Mouse (Mus musculus) lung, postnatal 0 days (tissue): ENCODE results near the gene Gna13. TPM values are rescaled to one million over a fixed set of nuclear protein-coding genes. Genes with fewer than 3 reads are reported as not detected.
A peak's percentile ranks its signal among the peaks of the same experiment; 100 is the strongest.

Experiments
- ATAC-seq: fragments of 200-750 bp; cut with Nextera tagmentation; 2 replicates; pipeline ENCODE4 v1.8.0; 2017; ENCODE audit warnings: moderate library complexity
- DNase-seq: peaks from one replicate; pipeline ENCODE4 v3.0.0-alpha.2; 2016; ENCODE audit warnings: low spot score
- H3K27ac ChIP-seq: fragments of 300-500 bp; sonication (generic); 2 replicates; pipeline ENCODE4 v1.5.1; 2014; ENCODE audit warnings: antibody characterized with exemption, mild to moderate bottlenecking, low read length, mixed read lengths
- H3K27me3 ChIP-seq: fragments of 300-500 bp; sonication (generic); replicated peaks from 2 replicates; pipeline ENCODE4 v1.6.1; 2014; ENCODE audit warnings: low read length, mixed read lengths; ENCODE audit not compliant: insufficient read depth
- H3K36me3 ChIP-seq: fragments of 300-500 bp; sonication (generic); 2 replicates; pipeline ENCODE4 v1.6.1; 2014; ENCODE audit warnings: low read length, mixed read lengths; ENCODE audit not compliant: insufficient read depth
- H3K4me1 ChIP-seq: fragments of 300-500 bp; sonication (generic); 2 replicates; pipeline ENCODE4 v1.6.1; 2014; ENCODE audit warnings: antibody characterized with exemption, low read depth, low read length, mixed read lengths; ENCODE audit not compliant: insufficient read depth
- H3K4me2 ChIP-seq: fragments of 300-500 bp; sonication (generic); replicated peaks from 2 replicates; pipeline ENCODE4 v1.6.1; 2014; ENCODE audit warnings: low read depth, mild to moderate bottlenecking, low read length, moderate library complexity, mixed read lengths
- H3K4me3 ChIP-seq: fragments of 300-500 bp; sonication (generic); 2 replicates; pipeline ENCODE4 v1.5.1; 2014; ENCODE audit warnings: low read depth, low read length
- H3K9ac ChIP-seq: fragments of 300-500 bp; sonication (generic); replicated peaks from 2 replicates; pipeline ENCODE4 v1.6.1; 2014; ENCODE audit warnings: low read depth, mild to moderate bottlenecking
- H3K9me3 ChIP-seq: fragments of 300-500 bp; sonication (generic); 2 replicates; pipeline ENCODE4 v1.6.1; 2016; ENCODE audit warnings: low read length, mixed read lengths
- CTCF ChIP-seq: IDR thresholded peaks from 2 replicates; pipeline ENCODE4 v1.5.1; 2016; ENCODE audit warnings: antibody characterized with exemption, mild to moderate bottlenecking
- EP300 ChIP-seq: IDR thresholded peaks from 2 replicates; pipeline ENCODE4 v1.6.1; 2016; ENCODE audit warnings: antibody characterized with exemption, mild to moderate bottlenecking, control low read depth
- WGBS: fragments of 180-500 bp; shearing (Covaris S2); extraction: QIAGEN DNeasy Blood & Tissue Kit; methylation state at CpG from one replicate; pipeline ENCODE4 v1.1.7; 2014; 5-methylcytosine and 5-hydroxymethylcytosine counted together
- polyA plus RNA-seq: library from polyadenylated mRNA; unstranded; fragments of >200 nt; fragmentation: Nextera tagmentation; extraction: Ambion mirVana; gene quantifications from 2 replicates; pipeline ENCODE4 v1.2.1, GENCODE M21; 2015

Gene Gna13
- polyA plus RNA-seq, 1 experiment from 2014 or later, result 69.7 TPM

DNA sequence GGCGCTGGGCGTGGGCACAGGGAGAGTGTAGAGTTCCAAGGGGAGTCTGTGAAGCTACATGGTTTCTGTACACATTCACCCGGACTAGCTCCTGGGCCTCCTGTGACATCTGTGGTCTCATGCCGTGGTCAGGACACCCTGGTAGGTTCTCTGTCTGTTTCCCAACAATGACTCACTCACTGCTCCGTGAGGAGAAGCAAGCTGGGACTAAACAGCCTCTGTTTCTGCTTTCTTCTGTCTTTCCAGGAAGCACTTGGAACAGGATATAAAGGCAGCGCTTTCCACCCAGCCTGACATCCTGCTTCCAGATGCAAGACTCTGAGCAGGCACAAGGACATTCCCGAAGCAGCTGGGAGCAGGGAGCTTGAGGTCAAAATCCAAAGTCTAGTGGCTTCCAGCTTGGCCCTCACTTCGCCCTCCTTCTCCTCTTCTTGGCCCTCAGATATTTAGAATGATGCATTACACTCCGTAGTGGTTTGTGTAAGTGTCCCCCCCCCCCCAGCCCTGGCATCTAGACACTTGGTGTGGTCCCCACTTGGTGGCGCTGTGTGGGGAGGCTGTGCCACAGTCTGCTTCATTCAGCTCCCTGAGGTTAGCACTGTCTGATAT is 18.5 kb upstream of the Gna13 start:
- no peaks in the 10 kb centered on the region for H3K27me3 ChIP-seq
- H3K4me1 ChIP-seq, result peaks cover 42% of the 10 kb centered on the region
- TF ChIP-seq CTCF, result peak; percentile 79
- TF ChIP-seq EP300, result no peak; the same call in 1 of the 2 replicates
- peak; percentile 89 for DNase-seq
- no peak overlapping the region for H3K9ac ChIP-seq
- no peak overlapping the region for H3K4me3 ChIP-seq
- H3K27ac ChIP-seq, result peak overlapping the region; percentile 89
- no peaks in the 10 kb centered on the region for H3K36me3 ChIP-seq
- peak; percentile 48 for ATAC-seq
- 12% methylated on average over 10 of the region's 10 CpGs for WGBS
- H3K4me2 ChIP-seq, result peak overlapping the region; percentile 20
- no peaks in the 10 kb centered on the region for H3K9me3 ChIP-seq

DNA sequence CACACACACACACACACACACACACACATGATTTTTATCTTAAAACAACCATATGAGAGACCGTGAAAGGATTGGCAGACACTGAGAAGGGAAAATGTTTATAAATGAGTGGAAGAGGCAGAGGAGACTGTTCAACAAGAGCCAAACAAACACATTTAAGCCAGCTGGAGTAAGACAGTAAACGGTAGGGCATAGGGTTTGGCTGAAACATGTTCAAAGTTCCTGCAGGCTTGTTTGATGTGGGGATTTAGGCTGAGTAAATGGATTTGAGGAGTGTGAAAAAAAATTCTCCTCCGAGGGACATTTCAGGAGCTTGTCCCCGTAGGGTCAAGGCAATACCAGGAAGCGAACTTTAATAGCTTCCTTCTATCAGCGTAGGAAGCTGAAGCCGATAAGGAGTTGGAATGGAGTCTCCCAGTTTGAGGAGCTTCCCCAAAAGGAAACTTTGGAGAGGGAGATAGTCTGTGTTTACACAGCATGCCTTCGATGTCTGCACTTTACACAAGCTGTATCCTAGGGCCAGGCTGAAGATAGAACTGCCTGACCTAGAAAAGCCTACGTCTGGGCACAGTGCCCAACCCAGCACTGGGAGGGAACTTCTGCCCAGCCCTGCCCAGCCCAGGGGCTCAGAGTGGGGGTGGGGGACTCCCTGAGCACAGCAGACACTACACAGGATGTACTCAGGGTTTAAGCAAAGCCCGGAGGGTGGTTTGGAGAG is 15.2 kb upstream of the Gna13 start:
- peak overlapping the region; percentile 82 for H3K27ac ChIP-seq
- WGBS, result 5% methylated on average over 10 of the region's 10 CpGs
- H3K4me1 ChIP-seq, result peaks cover 42% of the 10 kb centered on the region
- H3K9ac ChIP-seq, result no peak overlapping the region
- H3K4me3 ChIP-seq, result no peak overlapping the region
- no peaks in the 10 kb centered on the region for H3K9me3 ChIP-seq
- TF ChIP-seq EP300, result peak; percentile 95
- TF ChIP-seq CTCF, result no peak
- peak; percentile 90 for DNase-seq
- peak overlapping the region; percentile 25; the same call in 1 of the 2 replicates for H3K4me2 ChIP-seq
- no peaks in the 10 kb centered on the region for H3K36me3 ChIP-seq
- no peaks in the 10 kb centered on the region for H3K27me3 ChIP-seq
- ATAC-seq, result peak; percentile 79

DNA sequence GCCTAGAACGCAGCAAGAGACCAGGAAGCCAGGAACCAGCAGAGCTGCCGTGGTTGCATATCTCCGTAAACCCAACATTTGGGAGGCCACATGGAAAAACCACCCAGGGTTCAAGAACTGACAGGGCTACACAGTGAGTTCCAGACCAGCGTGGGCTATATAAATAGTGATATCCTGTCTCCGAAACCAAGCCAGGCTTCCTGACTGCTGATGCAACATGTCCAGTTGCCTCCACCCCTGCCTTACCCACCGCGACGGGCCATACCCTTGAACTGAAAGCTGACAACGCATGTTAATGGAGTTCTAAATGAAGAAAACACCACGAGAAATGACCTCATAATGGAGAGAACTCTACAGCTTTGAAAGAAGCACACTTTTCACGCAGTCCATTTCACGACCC is 14.2 kb upstream of the Gna13 start:
- peak; percentile 46; the same call in 1 of the 2 replicates for TF ChIP-seq EP300
- TF ChIP-seq CTCF, result no peak
- Histone ChIP-seq H3K4me2 (no peak overlapping the region; the same call in 1 of the 2 replicates), H3K4me3 (no peak overlapping the region), H3K9me3 (no peaks in the 10 kb centered on the region), H3K27ac (peak overlapping the region; percentile 82), H3K27me3 (no peaks in the 10 kb centered on the region), H3K36me3 (no peaks in the 10 kb centered on the region), H3K9ac (no peak overlapping the region), H3K4me1 (peaks cover 38% of the 10 kb centered on the region)
- ATAC-seq, result peak; percentile 20
- DNase-seq, result peak; percentile 63
- 41% methylated on average over 12 of the region's 12 CpGs for WGBS

- Histone ChIP-seq H3K27me3 (no peaks in the 10 kb centered on the region), H3K9me3 (no peaks in the 10 kb centered on the region), H3K4me2 (no peak overlapping the region), H3K4me1 (peaks cover 29% of the 10 kb centered on the region), H3K4me3 (no peak overlapping the region), H3K27ac (peak overlapping the region; percentile 44), H3K9ac (no peak overlapping the region), H3K36me3 (no peaks in the 10 kb centered on the region)
- 36% methylated on average over 5 of the region's 5 CpGs for WGBS
- peak; percentile 44 for DNase-seq
- ATAC-seq, result no peak
- TF ChIP-seq CTCF (no peak), EP300 (no peak)
These were observed 12.8 kb upstream of the Gna13 start for GRCm38 (mm10) chr11:109349652-109350316.

GRCm38 (mm10) chr11:109350317-109350714 is 12.3 kb upstream of the Gna13 start:
- peak overlapping the region; percentile 44; the same call in 1 of the 2 replicates for H3K27ac ChIP-seq
- DNase-seq (no peak), ATAC-seq (no peak)
- no peaks in the 10 kb centered on the region for H3K27me3 ChIP-seq
- H3K36me3 ChIP-seq, result no peaks in the 10 kb centered on the region
- no peaks in the 10 kb centered on the region for H3K9me3 ChIP-seq
- 66% methylated on average over 7 of the region's 7 CpGs for WGBS
- H3K4me2 ChIP-seq, result no peak overlapping the region
- H3K4me1 ChIP-seq, result peaks cover 25% of the 10 kb centered on the region
- TF ChIP-seq EP300 (no peak), CTCF (no peak)
- H3K4me3 ChIP-seq, result no peak overlapping the region
- H3K9ac ChIP-seq, result no peak overlapping the region

DNA sequence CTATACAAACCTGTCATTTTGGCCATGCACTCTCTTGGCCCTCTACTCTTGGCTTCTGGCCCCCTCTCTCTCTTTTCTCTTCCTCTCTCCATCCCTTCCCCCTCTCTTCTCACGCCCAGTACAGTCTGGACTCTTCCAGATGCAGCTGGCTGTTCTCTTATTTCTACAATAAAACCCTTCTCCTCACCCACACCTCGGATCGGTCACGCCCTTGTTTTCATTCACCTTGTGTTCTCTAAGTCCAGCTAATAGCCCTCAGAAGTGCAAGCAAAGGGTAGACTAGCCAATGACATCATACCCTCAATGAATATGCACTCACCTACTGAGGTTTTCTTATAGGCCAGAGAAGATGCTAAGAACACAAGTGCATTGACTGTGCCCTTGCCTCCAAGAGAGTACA is 11.1 kb upstream of the Gna13 start:
- no peaks in the 10 kb centered on the region for H3K36me3 ChIP-seq
- no peak overlapping the region for H3K4me3 ChIP-seq
- WGBS, result 59% methylated on average over 3 of the region's 4 CpGs
- no peaks in the 10 kb centered on the region for H3K9me3 ChIP-seq
- no peak overlapping the region for H3K4me2 ChIP-seq
- TF ChIP-seq CTCF (no peak), EP300 (peak; percentile 51; the same call in 1 of the 2 replicates)
- H3K9ac ChIP-seq, result no peak overlapping the region
- H3K27ac ChIP-seq, result no peak overlapping the region
- H3K4me1 ChIP-seq, result peaks cover 19% of the 10 kb centered on the region
- H3K27me3 ChIP-seq, result no peaks in the 10 kb centered on the region
- DNase-seq (peak; percentile 59), ATAC-seq (no peak)
